Mouse (Mus musculus): ENCODE data around the gene Btnl1.

The Btnl1 gene

DNA sequence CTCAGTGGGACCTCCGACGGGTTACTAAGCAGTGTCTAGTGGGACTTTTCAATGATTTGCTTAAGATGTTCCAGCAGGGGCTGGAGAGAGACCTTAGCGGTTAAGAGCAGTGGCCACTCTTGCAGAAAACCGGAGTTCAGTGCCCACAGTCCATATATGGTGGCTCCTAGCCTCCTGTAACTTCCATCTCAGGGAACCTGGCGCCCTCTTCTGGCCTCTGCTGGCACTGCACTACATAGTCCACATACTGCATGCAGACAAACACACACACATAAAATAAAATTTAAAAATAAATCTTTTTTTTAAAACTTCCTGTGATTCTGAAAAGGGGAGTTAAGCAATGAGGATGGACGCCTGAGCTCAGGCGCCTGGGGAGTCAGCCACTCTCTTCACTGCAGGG is 6.3 kb downstream of the Btnl1 start:
- no peak for ATAC-seq (ENCODE audit: insufficient number of reproducible peaks, low FRiP score, low TSS enrichment)

DNA sequence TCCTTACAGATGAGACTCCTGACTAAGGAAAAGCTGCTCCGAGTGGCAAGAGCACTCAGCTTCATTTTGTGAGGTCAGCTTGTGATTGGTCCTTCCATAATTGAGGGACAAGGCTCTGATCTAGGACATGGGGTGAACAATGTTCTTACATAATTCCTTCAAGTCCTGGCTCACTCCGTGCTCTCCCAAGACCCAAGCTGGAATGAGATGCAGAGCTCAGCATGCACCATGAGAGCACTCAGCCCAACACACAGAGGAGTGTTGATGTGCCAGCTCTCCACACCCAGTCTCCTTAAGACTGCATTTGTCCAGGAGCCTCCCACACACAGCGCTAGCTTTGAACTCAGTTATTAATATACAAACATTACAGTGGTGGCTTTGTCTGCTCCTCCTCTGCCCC is 7.8 kb downstream of the Btnl1 start:
- ATAC-seq (ENCODE audit: insufficient number of reproducible peaks, low FRiP score, low TSS enrichment) = no peak

DNA sequence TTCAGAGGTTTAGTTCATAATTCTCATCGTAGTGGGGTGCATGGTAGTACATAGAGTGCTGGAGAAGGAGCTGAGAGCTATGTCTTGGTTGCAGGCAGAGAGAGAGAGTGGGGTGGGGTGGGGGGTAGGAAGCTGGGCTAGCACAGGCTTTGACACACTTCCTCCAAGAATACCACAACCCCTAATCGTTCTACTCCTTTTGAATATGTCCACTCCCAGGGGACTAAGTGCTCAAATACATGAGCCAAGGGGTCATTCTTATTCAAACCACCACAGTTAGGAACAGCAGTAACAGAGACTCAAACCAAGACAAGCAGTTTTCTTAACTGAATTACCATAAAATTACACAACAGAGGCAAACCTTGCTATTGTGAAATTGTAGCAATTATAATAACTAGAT is 9.7 kb downstream of the Btnl1 start:
- no peak for ATAC-seq (ENCODE audit: insufficient number of reproducible peaks, low FRiP score, low TSS enrichment)

DNA sequence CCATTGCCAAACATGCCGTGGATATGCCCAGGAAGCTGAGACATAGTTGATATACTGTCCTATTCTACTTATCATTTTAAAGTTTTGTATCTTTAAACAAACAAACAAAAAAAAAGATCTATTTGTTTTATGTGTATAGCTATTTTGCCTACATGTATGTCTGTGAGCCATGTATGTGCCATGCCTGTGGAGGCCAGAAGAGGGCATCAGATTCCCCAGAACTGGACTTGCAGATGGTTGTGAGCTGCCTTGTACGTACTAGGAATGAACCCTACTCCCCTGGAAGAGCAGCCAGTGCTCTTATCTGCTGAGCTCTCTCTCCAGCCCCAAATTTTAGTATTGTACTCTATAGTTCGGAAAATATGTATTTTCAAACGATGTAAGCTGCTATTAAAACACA is 11.6 kb downstream of the Btnl1 start:
- ATAC-seq (ENCODE audit: insufficient number of reproducible peaks, low FRiP score, low TSS enrichment) = no peak

DNA sequence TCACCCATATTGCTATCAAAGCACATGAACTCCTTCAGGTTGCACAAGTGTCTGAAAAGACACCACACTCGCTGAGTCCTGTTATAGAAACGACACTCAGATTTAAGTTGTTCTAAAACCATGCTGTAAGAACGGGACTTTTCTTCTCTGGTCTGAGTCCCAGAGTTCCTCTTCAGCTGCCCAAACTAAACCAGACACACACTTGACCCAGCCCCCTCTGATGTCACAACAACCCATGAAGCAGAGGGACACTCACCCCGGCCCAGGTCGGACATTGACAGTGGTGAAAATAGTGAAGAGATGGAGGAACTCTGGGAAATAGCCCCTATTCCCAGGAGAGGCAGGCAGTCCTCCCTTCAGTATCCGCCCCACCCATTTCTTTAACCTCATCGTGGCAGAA is 14.6 kb downstream of the Btnl1 start:
- no peak for ATAC-seq (ENCODE audit: insufficient number of reproducible peaks, low FRiP score, low TSS enrichment)

DNA sequence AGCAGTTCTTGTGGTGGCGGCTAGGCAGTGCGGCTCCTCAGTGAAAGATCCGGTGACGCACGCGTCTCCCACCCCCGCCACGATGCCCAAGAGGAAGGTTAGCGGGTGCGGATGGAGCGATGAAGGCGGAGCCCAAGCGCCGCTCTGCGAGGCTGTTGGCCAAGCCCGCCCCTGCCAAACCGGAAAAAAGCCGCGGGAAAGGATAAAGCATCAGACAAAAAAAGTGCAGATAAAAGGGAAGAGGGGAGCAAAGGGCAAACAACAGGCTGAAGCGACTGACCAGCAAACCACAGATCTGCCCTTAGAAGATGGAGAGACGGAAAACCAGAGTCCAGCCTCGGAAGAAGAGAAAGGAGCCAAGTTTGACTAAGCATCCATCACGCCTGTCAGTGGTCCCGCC is 15.4 kb downstream of the Btnl1 start:
- ATAC-seq (ENCODE audit: insufficient number of reproducible peaks, low FRiP score, low TSS enrichment) = no peak

DNA sequence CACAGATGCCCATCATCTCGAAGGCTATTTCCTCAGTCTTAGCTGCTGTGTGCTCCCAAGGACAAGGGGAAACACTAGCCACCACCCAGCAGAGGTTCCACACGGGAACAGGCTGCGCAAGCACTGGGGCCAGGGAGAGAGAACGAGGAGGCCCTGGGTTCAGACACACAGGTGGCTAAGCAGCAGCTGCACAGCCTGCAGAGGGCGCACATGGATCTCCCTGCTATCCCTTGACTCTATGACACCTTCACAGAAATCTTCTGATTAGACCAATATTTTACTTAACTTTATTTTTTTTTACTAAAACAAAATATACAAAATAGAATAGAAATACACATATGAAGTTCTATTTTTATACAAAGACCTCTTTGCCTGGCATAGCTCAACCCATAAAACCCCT is 20.4 kb downstream of the Btnl1 start:
- ATAC-seq (ENCODE audit: insufficient number of reproducible peaks, low FRiP score, low TSS enrichment) = no peak

DNA sequence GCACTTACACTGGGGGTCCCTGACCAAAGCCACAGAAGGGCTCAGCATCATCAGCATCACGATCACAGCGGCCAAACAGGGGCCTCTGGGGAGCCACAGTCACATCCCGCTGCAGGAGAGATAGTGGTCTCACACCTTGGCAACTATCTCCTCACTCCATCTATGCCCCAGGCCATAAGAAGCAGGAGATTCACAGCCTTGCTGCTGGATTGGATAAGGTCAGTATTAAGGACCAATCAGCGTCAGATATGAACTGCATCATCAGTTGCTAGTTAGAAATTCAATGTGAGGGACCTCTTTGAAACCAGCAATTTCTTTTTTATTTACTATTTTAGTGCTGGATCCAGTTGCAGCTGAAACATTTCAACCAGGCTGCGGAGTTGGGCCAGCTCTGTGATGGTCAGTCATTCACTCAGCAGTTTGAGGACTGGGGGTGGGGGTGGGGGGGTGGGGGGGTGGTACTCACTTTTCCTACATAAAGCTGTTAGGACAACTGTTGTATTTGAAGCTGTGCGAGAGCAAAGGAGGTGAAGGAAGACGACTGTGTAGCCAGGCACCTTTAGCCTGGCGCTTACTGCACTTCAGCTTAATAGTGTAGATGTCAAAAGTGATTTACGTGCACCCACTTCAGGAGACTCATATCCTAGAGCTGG is 21.3 kb downstream of the Btnl1 start:
- ATAC-seq (ENCODE audit: insufficient number of reproducible peaks, low FRiP score, low TSS enrichment) = peak; percentile 80

DNA sequence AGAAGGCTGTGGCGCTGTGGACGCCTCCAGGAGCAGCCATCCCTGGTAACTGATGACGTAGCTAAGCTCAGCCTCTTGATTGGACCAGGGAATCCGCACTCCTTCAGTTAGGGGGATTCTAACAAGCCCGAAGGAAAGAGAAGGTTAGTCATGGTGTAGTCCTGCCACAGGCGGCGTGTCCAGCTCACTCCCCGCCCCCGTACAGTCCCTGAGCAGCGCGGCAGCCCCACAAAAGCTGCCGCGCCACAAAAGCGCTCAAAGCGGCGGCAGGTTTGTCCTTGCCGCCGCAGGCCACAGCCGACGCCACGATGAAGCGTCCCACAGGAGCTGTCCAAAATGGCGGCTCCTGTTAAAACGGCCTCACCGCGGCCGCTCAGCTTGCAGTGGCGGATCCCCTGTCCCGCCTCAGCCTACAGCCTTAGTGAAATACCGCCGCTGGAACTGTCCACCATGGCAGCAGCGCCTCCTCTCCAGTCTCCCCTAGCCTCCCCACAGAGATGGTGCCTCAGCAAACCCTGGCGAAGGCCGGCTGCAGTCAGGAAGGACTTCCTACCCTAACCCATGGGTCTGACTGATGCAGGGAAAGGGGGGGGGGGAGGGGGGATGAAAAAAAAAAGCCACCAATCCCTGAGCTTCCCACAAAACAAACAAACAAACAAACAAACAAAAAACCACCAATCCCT is 21.9 kb downstream of the Btnl1 start, which contains the start of gene BC051142:
Gene BC051142 (plus strand): TSS at position 110 of the 683 bp plus-strand sequence.
- ATAC-seq (ENCODE audit: insufficient number of reproducible peaks, low FRiP score, low TSS enrichment) = peak; percentile 99

DNA sequence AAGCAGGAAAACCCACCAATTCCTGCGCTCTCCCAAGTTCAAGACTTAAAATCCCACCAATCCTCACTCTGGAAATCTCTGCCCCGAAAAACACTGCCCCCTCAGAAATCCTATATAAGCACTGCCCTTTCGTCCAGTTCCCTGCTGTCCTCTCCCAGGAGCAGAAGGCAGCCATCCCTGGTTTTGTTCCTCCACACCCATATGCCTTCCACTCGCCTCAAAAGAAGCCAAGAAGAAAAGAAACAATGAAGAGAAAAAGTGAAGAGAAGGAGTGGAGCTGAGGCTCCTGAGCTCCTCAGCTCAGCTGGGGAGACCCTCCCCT is 22.4 kb downstream of the Btnl1 start:
- ATAC-seq (ENCODE audit: insufficient number of reproducible peaks, low FRiP score, low TSS enrichment) = no peak

DNA sequence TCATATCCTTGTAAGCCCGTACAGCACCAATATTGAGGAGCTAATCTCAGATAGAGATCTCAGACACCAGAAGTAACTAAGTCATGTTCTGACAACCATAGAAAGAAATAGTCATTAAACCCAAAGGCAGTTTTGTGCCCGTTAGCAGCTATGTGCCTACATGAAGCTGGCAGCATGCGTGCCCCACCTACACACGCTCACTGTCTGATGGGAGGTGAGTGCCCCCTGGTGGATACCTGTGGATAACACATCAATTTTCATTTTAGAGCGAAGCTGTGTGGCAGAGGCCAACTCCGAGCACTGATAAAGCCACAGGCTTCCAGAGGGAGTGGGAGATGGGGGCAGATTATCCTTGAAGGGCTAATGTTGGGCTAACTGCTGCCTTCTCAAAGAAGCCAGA is 34.2 kb downstream of the Btnl1 start:
- peak; percentile 58; the same call in 1 of the 2 replicates for ATAC-seq (ENCODE audit: insufficient number of reproducible peaks, low FRiP score, low TSS enrichment)

DNA sequence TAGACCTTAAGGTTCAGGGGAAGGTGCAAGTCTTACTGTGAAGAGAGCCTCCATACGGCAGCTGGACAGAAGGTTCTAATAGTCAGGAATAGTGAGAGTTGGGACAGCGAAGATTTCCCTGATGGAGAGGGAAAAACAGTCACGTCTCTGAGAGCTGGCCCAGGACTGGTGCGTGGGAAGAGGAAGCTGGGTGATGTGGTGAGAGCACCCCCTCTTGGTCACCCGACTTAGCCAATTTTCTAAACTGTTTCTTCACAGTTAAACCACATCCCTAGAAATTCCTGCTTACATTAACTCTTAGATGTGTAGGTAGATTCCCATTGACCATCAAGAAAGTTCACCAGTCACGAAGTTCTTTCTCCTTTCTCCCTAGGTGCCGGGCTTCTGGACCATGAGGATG is 43.1 kb downstream of the Btnl1 start:
- ATAC-seq (ENCODE audit: insufficient number of reproducible peaks, low FRiP score, low TSS enrichment) = no peak

DNA sequence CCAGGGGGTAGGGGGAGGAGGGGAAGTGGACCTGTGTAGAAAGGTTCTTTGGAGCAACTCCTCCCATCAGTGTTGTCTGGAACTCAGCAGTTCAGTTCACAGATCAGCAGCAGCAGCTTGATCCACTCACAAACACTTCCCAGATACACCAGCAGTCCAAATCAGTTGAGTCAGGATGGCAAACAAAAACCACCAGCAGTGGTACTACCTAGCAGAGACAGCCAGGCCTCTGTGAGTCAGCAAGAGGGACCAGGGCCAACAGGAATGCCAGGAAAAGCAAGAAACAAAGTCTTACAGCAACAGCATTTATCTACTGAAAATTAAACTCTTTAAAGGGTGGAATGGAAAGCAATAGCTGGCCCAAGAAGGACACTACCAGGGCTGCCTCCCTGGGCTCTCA is 50.7 kb downstream of the Btnl1 start:
- no peak for ATAC-seq (ENCODE audit: insufficient number of reproducible peaks, low FRiP score, low TSS enrichment)

Data from cerebellum, adult (tissue).